Mouse (Mus musculus): ENCODE measurements at regions not wholly inside any gene's neighbourhood (a gene's known extent, or its start where the extent isn't known, plus 50 kb on each side); places are given as distances from the start of the nearest gene placed in this dataset.

DNA sequence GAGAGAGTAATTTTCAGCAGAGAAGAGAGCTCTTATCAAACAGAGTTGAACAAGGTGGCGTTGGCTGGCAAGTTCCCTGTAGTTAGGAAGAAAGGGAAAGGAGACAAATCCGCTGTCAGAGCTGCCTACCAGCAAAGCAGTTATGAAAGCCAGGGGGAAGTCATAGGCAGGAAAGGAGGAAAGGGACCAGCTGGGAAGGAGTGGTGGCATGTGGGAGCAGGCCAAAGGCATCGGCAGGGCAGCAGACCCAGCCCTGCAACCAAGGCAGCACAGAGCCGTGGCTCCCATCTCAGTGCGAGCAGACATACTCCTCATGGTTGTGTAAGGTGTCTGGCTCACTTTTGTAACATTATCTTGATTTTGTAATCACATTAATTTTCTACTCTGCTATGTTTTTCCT lies 177.4 kb upstream of the Krr1 start:
- DNase-seq = no peak

DNA sequence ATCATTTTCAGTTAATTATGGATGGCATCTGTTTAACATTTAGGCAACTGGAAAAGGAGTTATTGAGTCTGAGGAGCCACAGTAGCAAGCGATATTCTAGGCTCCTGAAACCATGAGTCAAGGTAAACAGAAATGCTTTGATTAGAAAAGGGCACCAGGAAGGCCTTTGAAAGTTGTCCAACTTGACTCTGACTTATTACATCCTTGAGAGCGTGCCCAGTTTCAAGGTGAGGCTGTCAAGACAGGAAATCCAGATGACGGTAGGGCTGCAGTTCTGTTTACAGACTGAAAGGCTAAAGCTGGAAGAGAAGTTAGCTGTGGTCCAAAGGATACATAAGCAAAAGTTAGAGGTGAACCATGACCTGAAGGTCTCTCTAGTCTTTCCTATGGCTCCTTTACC lies 176.7 kb upstream of the Krr1 start:
- no peak for DNase-seq

DNA sequence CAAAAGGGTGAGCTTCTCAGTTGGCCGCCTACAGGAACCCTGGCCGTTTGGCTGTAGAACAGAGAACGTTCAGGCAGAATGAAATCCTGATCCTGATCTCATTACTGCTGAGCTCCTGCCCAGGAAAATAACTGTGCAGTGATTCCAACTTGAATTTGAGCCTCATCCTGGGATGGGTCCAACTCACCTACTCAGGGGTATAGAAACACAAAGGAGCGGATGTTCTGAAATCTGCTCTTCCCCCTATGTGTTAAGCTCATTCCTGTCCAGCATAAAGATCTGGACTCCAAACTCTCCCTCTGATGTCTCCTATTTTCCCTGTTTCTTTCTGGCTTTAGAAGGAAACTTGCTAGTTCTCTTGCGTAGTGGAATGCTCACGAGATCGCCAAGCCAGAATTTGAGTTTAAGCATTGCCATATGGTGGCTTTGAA lies 173.6 kb upstream of the Krr1 start:
- DNase-seq = no peak

DNA sequence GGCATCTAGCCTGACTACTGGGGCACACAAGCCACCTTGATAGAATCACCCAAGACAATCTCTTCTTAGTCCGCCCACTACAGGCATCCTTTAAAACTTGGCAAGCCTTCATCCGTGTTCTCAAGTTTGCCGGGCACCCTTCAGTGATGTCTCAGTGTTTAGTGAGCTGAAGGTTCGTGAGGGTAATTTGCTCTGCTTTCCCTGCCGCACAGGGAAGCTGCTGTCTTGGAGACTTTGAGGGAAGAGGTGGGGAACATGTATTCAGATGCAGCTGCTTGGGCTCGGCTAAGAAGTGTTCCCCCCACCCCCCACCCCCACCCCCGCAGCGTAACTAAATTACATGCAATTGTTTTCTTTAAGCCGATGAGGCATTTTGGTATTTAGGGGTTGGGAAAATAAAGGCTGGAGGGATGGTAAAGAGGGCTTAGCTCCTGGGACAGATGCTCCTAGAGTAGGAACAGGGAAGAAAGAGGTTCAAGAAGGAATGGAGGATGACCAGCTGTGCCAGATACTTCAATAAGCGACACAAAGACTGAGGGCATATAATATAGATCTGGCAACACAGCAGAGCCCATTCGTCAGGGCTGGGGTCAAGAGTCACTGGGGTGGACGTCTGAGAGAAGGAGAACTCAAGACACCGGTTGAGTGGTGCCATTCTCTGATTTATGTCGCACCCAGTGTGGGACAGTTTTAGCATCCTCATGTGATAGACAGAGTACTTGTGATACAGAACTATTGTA lies 172.4 kb upstream of the Krr1 start:
- DNase-seq = no peak

DNA sequence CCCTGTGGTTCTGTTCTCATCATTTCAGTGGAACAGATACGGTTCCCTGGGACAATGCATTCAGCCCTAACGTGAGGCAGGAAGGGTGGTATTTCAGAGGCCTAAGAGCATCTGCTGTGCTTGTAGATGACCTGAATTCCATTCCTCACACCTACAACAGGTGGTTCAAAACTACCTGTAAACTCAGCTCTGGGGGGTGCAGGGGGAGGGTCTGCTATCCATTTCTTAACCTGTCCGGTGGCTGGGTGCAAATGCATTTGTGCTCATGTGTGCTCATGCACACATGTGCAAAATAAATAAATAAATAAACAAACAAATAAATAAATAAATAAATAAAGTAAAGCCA lies 171.9 kb upstream of the Krr1 start:
- no peak for DNase-seq

DNA sequence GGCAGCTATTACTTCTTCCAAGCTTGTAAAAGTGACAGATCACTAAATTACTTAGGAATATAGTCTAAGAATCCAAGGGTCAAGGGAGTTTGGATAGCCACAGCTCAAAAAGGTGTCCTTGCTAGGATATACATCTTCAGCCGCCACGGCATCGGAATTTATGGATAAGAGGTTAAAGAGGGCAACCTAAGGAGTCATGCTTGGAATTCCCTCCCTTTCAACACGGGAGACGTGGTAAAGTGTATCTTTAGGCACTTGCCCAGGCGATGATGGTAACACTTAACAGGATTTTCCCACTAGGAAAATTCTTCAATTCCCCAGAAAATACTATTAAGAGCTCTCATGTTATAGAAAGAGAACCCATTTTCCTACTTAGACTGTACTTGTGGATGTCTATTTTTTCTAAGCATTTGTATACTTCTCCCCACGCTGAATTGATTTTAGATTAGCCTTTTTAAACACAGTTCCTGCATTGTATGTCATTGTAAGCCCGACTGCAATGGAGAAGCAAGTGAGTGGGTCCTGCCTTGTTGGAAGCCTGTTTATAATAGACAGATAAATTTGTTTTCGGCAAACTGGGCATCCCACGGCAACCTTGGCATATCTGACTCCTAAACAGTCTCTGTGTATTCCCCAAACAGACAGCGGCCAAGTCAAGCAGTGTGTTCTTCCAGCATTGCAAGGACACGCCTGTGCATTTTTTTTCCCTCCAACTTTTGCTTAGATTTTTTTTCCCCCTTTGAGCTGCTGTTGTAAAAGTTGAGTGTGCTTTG lies 171.3 kb upstream of the Krr1 start:
- DNase-seq = no peak

DNA sequence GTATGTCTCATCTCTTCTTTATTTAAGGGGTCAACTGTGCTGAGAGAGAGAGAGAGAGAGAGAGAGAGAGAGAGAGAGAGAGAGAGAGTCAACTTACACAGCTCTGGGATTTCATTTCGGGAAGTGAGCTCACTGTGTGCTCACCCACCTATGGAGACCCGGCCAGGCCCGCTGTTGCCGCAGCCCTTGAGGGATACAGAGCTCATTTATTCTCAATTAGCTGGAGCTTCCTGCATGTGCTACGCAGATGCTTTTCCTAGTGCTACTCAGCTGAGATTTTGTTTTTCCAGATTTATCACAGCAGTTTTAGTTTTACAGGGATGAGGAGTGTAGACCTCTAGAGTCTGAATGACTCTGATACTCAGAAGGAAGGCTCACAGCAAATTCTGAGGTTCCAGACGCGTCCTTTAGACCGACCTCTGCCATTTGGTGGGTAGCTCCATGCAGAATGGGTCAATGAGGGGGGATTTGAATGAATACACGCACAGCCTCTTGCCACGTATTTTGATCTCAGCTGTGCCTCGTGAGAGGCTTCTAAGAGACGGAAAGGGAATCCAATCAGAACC lies 170.6 kb upstream of the Krr1 start:
- no peak for DNase-seq

DNA sequence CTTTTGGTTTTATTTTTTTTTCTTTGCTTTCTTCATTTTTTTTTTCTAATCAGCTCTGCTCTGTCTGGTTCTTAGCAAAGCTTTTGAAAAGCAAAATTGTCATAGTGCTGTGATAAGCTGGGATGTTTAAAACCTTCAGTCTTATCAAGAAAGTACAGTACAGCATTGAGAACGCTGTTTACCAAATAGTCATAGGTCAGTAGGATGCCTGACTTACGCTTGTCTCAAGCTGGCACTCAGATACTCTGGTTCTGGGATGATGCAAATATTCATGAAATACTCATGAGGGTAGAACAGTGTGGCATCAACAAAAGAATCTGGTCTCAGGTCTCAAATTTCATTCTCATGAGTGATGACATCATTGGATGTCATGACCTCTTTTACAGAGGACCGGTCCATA lies 166.1 kb upstream of the Krr1 start:
- no peak for DNase-seq

DNA sequence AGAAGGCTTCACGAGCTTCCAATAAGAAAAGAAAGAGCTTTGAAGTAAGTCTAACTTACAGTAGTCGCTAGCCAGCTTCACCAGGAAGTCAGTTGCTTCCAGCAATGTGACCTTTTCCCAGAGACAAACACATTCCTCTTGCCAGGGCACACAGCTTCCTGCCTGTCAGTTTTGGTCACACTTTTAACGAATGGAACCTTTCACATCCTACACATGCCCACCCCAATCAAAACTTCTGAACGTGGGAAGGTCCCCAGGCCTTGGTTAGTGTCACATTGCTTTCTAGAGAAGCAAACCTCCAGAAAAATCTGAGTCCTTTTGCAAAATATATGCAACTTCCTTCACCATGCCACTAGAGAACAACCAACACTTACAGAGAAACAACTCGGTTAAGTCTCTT lies 165.5 kb upstream of the Krr1 start:
- no peak for DNase-seq

DNA sequence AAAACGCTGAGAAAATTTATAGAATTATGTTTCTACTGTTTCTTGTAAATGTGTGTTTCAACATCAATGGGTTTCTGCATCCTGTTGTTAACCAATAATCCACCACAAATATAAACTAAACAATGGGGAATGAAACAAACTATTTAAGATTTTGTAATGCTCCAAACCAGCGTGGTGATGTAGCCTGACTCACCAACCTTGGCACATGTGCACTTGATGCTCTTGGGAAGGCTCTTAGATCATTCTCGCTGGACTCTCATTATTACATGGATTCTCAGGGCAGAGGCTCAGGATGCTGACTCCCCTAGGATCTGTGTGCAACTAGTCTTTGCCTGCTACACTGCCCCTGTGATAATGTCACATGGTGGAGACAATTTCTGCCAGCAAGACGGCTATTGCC lies 158.7 kb upstream of the Krr1 start:
- DNase-seq = no peak

DNA sequence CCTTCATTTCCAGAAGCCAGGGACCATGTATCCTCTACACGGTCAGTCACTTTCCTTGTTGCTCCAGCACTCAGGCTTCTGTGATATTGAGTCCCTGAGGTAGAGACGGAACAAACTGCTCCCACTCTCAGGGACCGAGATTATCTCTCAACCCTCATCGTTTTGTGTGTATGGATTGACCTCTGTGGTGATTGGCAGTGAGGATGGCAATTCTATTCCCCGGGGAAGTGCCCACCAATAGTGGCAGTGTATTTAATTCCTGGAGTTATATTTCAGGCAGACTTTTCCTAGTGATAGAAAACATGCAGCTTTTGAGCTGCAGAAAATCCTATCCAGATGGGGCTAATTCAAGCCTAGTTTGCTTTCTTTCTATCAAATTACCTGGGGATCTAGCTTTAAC lies 157.8 kb upstream of the Krr1 start:
- no peak for DNase-seq

DNA sequence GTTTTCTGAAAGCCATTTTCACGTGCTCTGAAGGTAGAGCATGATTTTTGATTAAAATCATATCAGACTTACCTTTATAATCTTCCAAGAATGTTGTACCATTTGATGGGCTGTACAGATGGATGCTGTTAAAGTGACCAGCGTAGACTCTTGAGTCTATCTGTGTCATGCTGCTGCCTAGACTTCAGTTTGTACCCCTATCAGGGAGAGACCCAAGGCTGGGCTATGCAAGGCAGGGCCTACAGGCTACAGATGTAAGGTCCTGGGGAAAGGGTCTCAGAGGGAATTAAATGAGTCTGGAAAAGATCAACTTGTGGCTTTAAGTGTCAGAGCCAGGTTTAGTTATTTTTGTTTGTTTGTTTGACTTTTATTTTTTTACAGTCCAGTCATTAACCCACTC lies 157.3 kb upstream of the Krr1 start:
- no peak for DNase-seq

DNA sequence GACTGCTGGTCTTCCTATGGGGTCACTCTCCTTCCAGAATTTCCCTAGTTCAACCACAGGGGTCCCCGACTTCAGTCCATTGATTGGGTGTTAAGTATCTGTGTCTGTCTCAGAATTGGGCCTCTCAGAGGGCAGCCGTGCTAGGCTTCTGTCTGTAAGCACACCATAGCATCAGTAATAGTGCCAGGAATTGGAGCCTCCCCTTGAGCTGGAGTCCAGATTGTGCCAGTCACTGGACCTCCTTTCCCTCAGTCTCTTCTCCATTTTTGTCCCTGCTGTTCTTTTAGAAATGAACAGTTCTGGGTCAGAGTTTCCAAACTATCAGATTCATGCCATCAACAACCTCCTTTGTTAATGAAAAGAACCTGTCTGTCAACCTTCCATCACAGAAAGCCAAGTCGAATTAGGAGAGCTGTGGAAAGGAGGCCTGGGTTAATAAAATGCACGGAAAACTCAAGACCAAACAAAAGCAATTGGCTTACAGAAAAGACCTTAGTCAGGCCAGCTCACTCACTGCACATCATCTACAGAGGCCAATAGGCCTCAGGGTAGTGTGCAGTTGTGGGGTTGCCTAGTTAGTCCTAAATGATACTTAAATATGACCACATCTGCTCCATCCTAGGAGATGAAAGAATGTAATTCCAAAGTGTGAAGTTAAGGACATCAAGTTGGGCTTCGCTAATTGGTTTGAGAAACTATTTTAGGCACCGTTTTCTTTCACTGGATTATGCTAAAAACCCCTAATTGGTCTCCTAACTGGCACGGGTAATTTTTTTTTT lies 156.5 kb upstream of the Krr1 start:
- DNase-seq = no peak

DNA sequence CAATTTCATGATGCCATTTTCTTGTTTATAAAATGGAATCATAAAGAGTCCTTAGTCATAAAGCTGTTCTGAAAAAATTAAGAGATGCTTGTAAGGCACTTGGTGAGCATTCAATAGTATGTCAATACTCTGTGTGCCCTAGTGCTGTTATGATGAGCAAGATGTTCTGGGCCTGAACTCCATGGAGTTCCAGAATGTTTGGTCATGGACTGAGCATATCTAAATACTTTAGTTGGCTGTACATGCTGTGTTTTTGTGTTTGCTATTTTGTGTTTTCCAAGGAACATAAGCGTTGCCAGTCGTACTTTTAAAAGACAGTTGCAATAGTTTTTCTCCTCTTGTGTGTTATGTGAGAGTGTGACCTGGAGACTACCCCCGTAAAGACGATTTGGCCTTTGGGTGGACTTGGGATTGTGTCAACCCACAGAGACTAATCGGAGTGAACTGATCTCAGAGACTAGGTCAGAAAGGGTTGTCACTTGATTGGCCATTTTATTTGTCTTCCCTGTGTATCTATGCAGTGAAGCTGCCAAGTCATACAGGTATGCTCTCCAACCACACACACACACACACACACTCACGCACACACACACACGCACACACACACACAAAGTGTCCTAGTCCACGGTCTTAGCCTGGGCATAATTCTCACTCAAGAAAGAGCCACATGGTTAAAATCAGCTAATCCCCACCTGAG lies 152.6 kb upstream of the Krr1 start:
- no peak for DNase-seq

DNA sequence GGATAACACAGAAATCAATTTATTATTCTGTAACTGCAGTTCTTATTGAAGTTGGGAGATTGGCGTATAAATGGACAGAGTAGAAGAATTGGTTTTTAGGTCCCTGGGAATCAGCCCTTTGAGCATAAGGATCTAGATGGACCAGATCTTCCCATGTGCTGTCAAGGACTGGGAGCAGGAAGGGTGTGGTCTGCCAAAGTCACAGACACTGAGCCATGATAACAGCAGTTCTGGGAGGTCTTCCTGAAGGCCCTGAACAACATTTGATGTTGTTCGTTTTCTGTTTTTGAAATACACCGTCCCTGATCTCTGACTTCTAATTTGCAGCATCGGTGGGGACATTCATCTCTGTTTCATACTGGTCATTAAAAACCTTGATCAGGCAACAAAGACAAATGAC lies 147.6 kb upstream of the Krr1 start:
- DNase-seq = no peak

DNA sequence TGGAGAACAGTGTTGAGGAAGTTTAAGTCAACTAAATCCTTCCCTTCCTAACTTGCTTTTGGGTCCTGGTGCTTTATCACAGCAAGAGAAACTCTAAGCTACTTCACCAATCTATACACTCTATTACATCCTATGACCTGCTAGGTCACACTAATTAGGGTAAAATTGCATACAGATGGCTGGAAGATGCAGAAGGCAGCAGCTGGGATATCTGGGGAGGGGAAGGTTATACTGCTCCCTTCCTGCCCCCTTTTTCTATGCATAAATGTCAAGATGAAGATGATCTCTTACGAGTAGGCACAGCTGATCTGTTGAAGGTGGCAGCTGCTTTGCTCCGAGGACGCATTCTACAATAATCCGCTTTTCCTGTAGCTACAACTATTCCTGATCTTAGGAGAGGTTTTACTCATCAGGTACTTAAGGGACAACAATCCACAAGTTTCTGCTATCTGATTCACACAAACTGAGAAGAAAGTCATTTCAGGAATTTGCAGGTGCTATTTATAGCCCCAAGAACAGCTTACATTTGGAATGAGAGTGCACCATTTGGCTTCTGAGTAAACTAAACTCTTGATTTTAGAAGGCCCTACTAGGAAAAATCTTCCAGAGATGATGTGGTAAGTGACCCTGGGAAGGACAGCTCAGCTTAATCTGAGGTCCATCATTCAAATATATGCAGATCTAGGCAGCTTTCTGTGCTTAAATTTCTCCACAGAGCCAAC lies 146.3 kb upstream of the Krr1 start:
- DNase-seq = no peak

DNA sequence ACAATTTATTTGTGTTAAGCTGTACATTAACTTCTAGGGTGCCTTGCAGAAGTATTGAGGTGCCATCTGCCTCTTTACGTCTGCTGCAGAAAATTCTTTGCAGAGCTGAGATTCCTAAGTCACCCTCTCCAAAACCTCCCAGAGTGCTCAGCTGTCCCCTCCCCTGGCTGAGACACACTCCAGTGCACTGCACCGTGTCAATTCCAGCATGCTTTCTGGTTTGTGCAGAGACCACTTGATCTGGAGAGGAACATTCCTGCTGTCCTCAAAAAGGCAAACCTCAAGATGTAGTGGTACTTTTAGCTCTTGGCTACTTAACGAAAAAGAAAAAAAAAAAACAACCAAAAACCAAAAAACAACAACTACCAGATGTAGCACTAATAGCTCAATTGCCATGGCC lies 145.2 kb upstream of the Krr1 start:
- DNase-seq = no peak

DNA sequence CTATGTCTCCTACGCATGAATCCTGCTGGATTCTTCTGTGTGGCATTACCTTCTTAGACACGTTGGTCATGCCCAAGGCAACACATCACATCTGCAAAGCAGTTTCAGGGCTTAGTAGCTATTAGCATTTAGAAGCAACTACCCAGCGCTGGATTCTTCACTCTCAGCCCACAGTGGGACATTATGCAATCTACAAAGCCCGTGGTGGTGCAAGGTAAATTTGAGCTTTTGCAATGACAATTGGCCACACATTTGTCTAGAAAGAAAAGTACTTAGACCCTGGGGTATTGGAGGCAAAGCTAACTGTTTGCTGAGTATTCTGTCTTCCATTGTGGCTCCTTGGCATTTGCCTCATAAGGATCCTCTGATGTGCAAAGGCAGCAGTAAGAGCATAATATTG lies 144.5 kb upstream of the Krr1 start:
- DNase-seq = no peak

DNA sequence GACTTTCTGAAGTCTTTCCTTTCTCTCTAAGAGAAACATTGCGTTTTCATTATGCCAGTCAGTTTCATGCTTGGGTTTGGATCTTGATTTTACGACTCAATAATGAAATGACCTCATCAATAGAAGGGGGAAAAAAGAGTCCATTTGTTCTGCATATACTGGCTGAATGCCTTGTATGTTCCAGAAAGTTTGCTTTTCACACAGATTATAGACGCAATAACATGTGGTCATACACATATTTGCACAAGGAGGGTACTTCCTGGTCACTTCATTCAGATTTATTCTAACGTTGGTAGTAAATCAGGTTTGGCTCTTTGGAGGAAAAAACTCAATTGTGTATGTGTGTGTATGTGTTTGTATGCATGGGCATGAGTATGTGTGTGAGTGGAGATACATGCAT lies 143.9 kb upstream of the Krr1 start:
- DNase-seq = no peak

DNA sequence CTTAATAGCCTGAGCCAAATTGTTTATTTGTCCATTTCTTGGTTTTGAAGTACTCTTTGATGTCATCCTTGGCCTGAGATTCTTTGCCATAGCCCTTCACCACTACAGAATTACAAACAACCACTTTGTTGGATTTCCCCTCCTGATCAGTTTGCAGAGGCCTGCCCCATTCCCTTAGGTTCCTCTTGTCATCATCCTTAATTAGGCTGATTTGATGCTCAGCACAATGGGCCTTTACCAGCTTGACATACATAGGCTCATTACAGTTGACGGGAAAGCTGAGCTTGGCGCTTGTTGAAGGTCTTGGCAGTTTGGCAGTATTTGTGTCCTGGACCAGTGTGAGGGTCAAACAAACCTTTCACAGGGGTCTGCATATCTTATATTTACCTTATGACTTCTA lies 143.2 kb upstream of the Krr1 start:
- no peak for DNase-seq

DNA sequence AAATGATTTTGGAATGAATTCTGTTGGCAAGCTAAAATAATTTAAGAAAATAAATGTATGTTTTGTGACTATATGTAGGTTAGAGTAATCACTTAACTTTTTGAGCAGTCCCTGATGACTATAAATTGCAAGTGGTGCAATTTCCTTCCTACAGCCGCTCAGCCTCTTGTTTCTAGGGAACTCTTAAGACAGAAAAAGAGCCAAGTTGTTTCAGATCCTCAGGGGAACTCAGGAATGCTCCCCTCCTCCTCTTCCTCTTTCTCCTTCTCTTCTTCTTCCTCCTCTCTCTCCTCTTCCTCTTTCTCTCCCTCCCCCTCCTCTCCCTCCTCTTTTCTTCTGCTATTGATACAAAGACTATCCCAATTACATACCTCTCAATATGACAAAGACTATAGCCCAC lies 141.4 kb upstream of the Krr1 start:
- no peak for DNase-seq

DNA sequence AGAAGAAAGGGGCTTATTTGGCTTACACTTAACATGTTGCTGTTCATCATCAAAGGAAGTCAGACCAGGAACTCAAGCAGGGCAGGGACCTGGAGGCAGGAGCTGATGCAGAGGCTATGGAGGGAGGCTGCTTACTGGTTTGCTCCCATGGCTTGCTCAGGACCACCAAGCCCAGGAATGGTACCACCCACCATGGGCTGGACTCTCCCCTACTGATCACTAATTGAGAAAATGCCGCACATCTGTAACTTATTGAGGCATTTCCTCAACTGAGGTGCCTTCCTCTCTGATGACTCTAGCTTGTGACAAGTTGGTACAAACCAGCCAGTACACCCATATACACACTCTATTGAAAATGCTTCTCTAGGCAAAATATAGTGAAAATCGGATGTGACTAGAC lies 138.9 kb upstream of the Krr1 start:
- DNase-seq = no peak

All from right cerebral cortex, postnatal 4 days (tissue).